Mouse (Mus musculus): ENCODE measurements around the gene Dnttip2.

Gene Dnttip2

GRCm38 (mm10) chr3:122307894-122308671 is 33.9 kb downstream of the Dnttip2 start:
- POLR2A ChIA-PET: no interaction called here
- CTCF ChIA-PET: interaction anchor here in 3 of 4 experiments (0.6 to 1.3 kb wide), 5 partner anchors 186 to 982 kb away, joined by 3 to 8 read pairs (median 3); no protein-coding TSS in a partner anchor

- POLR2A ChIA-PET: interaction anchor here in 1 of 4 experiments (0.9 to 1.3 kb wide), 4 partner anchors 12 to 213 kb away, joined by 3 to 7 read pairs (median 3); no protein-coding TSS in a partner anchor
- CTCF ChIA-PET: interaction anchor here (0.6 to 1.0 kb wide), 7 partner anchors 13 to 208 kb away, joined by 3 to 8 read pairs (median 4); no protein-coding TSS in a partner anchor
Observed at GRCm38 (mm10) chr3:122308981-122309380, 34.8 kb downstream of the Dnttip2 start.

GRCm38 (mm10) chr3:122312078-122312477 is 37.9 kb downstream of the Dnttip2 start:
- ChIA-PET CTCF (interaction anchor here (0.5 to 4.1 kb wide), 41 partner anchors 9 to 1150 kb away, joined by 3 to 56 read pairs (median 4); partner anchors contain the start of genes Bcar3 (in 1 of the 4) and Fnbp1l (in 1 of the 4)), POLR2A (interaction anchor here in 3 of 4 experiments (0.5 to 1.3 kb wide), 8 partner anchors 18 to 192 kb away, joined by 3 to 5 read pairs (median 3); partner anchors contain the start of gene Bcar3 (in 1 of the 3))

- CTCF ChIA-PET: interaction anchor here in 3 of 4 experiments (0.9 to 4.1 kb wide), 5 partner anchors 150 to 252 kb away, joined by 3 to 56 read pairs (median 7); no protein-coding TSS in a partner anchor
Observed at GRCm38 (mm10) chr3:122312936-122313629, 38.9 kb downstream of the Dnttip2 start.

GRCm38 (mm10) chr3:122313936-122314335 is 39.7 kb downstream of the Dnttip2 start:
- POLR2A ChIA-PET: interaction anchor here in 1 of 4 experiments (1.1 to 1.8 kb wide), 4 partner anchors 12 to 160 kb away, joined by 3 to 5 read pairs (median 4); no protein-coding TSS in a partner anchor
- CTCF ChIA-PET: interaction anchor here in 3 of 4 experiments (1.2 to 4.1 kb wide), 4 partner anchors 152 to 154 kb away, joined by 7 to 56 read pairs (median 9); no protein-coding TSS in a partner anchor

More at GRCm38 (mm10) chr3:122312936-122313629, 38.9 kb downstream of the Dnttip2 start:
- POLR2A ChIA-PET: interaction anchor here in 2 of 4 experiments (1.0 to 1.6 kb wide), 3 partner anchors 11 to 191 kb away, joined by 3 to 5 read pairs (median 4); no protein-coding TSS in a partner anchor

GRCm38 (mm10) chr3:122316621-122317020 is 42.4 kb downstream of the Dnttip2 start:
- ChIA-PET CTCF (interaction anchor here (0.5 to 1.7 kb wide), 7 partner anchors 130 to 323 kb away, joined by 3 to 10 read pairs (median 3); no protein-coding TSS in a partner anchor), POLR2A (interaction anchor here in 2 of 4 experiments (0.6 to 0.9 kb wide), 4 partner anchors 23 to 243 kb away, joined by 3 to 4 read pairs (median 3); partner anchors contain the start of genes Bcar3 (in 1 of the 2) and Dnttip2 (in 1 of the 2))

- CTCF ChIA-PET: interaction anchor here in 3 of 4 experiments (0.5 to 1.7 kb wide), 4 partner anchors 131 to 150 kb away, joined by 3 to 10 read pairs (median 4); no protein-coding TSS in a partner anchor
- POLR2A ChIA-PET: interaction anchor here in 3 of 4 experiments (0.6 to 0.9 kb wide), 4 partner anchors 23 to 1668 kb away, joined by 3 to 4 read pairs (median 3); partner anchors contain the start of genes Bcar3 (in 1 of the 3) and Dnttip2 (in 1 of the 3)
Observed at GRCm38 (mm10) chr3:122317339-122317738, 43.2 kb downstream of the Dnttip2 start.

GRCm38 (mm10) chr3:122322226-122322625 is 48.0 kb downstream of the Dnttip2 start:
- ChIA-PET CTCF (interaction anchor here in 1 of 4 experiments (1.3 kb wide), 1 partner anchor 10 kb away, joined by 4 read pairs; no protein-coding TSS in a partner anchor), POLR2A (interaction anchor here in 2 of 4 experiments (0.5 kb wide), 2 partner anchors 217 to 954 kb away, joined by 4 to 7 read pairs; no protein-coding TSS in a partner anchor)

GRCm38 (mm10) chr3:122323841-122324240 is 49.7 kb downstream of the Dnttip2 start:
- POLR2A ChIA-PET: interaction anchor here in 1 of 4 experiments (0.6 kb wide), 1 partner anchor 34 kb away, joined by 3 read pairs; no protein-coding TSS in a partner anchor
- CTCF ChIA-PET: interaction anchor here in 2 of 4 experiments (0.5 to 1.0 kb wide), 3 partner anchors 32 to 295 kb away, joined by 4 to 6 read pairs (median 4); no protein-coding TSS in a partner anchor

- ChIA-PET CTCF (no interaction called here), POLR2A (interaction anchor here in 1 of 4 experiments (0.9 kb wide), 1 partner anchor 14 kb away, joined by 3 read pairs; no protein-coding TSS in a partner anchor)
Observed at GRCm38 (mm10) chr3:122324528-122324927, 50.3 kb downstream of the Dnttip2 start.

GRCm38 (mm10) chr3:122330484-122330883 is 56.3 kb downstream of the Dnttip2 start:
- CTCF ChIA-PET: no interaction called here

GRCm38 (mm10) chr3:122333493-122333892 is 59.3 kb downstream of the Dnttip2 start:
- ChIA-PET CTCF (no interaction called here), POLR2A (no interaction called here)

More at GRCm38 (mm10) chr3:122330484-122330883, 56.3 kb downstream of the Dnttip2 start:
- POLR2A ChIA-PET: no interaction called here

GRCm38 (mm10) chr3:122333902-122334301 is 59.7 kb downstream of the Dnttip2 start:
- ChIA-PET POLR2A (interaction anchor here in 1 of 4 experiments (0.5 kb wide), 1 partner anchor 149 kb away, joined by 6 read pairs; no protein-coding TSS in a partner anchor), CTCF (interaction anchor here in 1 of 4 experiments (0.7 kb wide), 1 partner anchor 652 kb away, joined by 3 read pairs; no protein-coding TSS in a partner anchor)

- ChIA-PET CTCF (interaction anchor here in 1 of 4 experiments (0.7 kb wide), 1 partner anchor 651 kb away, joined by 3 read pairs; no protein-coding TSS in a partner anchor), POLR2A (interaction anchor here in 1 of 4 experiments (0.5 kb wide), 1 partner anchor 150 kb away, joined by 6 read pairs; no protein-coding TSS in a partner anchor)
Observed at GRCm38 (mm10) chr3:122334375-122334774, 60.2 kb downstream of the Dnttip2 start.
